Mouse (Mus musculus) kidney, adult 2 months (tissue): Measurements from ENCODE around the gene Mtif3. TPM values are rescaled to one million over a fixed set of nuclear protein-coding genes. Genes with fewer than 3 reads are reported as not detected.
"Not testable (repeated sequence)": the region's sequence is repeated elsewhere in the genome, so short reads cannot be mapped to it uniquely, and the experiment has no call there.

Experiments
- DNase-seq: peaks from one replicate; pipeline ENCODE4 v3.0.0; 2021
- H3K27ac ChIP-seq: fragments of 200-500 bp; 2 replicates; pipeline ENCODE4 v1.5.1; 2012; ENCODE audit warnings: low read depth, low read length, control low read depth, inconsistent platforms; ENCODE audit not compliant: insufficient read depth
- H3K27me3 ChIP-seq: fragments of 200-500 bp; replicated peaks from 2 replicates; pipeline ENCODE4 v1.6.1; 2012; ENCODE audit warnings: mild to moderate bottlenecking, moderate library complexity, low read length, inconsistent platforms; ENCODE audit not compliant: control insufficient read depth, insufficient read depth
- H3K36me3 ChIP-seq: fragments of 200-500 bp; 2 replicates; pipeline ENCODE4 v1.6.1; 2012; ENCODE audit warnings: mild to moderate bottlenecking, moderate library complexity, low read length, inconsistent platforms; ENCODE audit not compliant: control insufficient read depth, insufficient read depth
- H3K4me1 ChIP-seq: fragments of 200-500 bp; 2 replicates; pipeline ENCODE4 v1.6.1; 2011; ENCODE audit warnings: low read length; ENCODE audit not compliant: control insufficient read depth, insufficient read depth
- H3K4me3 ChIP-seq: fragments of 200-500 bp; 2 replicates; pipeline ENCODE4 v1.5.1; 2011; ENCODE audit warnings: mild to moderate bottlenecking, low read depth, low read length, control low read depth; ENCODE audit not compliant: insufficient read depth
- CTCF ChIP-seq: fragments of 200-500 bp; conservative IDR thresholded peaks from 2 replicates; pipeline ENCODE4 v1.5.1; 2011; ENCODE audit warnings: low read depth, mild to moderate bottlenecking, control low read depth, low read length, moderate library complexity, mixed read lengths; ENCODE audit not compliant: insufficient read depth, insufficient read length
- POLR2A ChIP-seq: fragments of 200-500 bp; IDR thresholded peaks from one replicate; pipeline ENCODE4 v1.6.1; 2011; ENCODE audit warnings: low read depth, low read length, control low read depth
- WGBS: fragments of 180-500 bp; shearing (Covaris S2); methylation state at CpG from one replicate; pipeline ENCODE4 v1.1.7; 2018; 5-methylcytosine and 5-hydroxymethylcytosine counted together
- polyA plus RNA-seq: library from polyadenylated mRNA; depleted of rRNA; stranded (reverse); fragments of >200 nt; gene quantifications from 2 replicates; pipeline ENCODE4 v1.2.3, GENCODE M21; 2012

Gene Mtif3
- polyA plus RNA-seq, 1 experiment, result 27.7 TPM

- H3K27ac ChIP-seq, result no peak overlapping the region
- H3K4me1 ChIP-seq, result no peaks in the 10 kb centered on the region
- H3K36me3 ChIP-seq, result no peaks in the 10 kb centered on the region
- TF ChIP-seq POLR2A (no peak), CTCF (no peak)
- 87% methylated on average over 7 of the region's 7 CpGs for WGBS
- DNase-seq, result no peak
- no peaks in the 10 kb centered on the region for H3K27me3 ChIP-seq
- H3K4me3 ChIP-seq, result no peak overlapping the region
Measured at GRCm38 (mm10) chr5:146931422-146931821, 32.2 kb downstream of the Mtif3 start.

- H3K4me1 ChIP-seq, result no peaks in the 10 kb centered on the region
- no peak overlapping the region for H3K4me3 ChIP-seq
- no peak for DNase-seq
- H3K27ac ChIP-seq, result no peak overlapping the region
- no peak for TF ChIP-seq CTCF
- no peak for TF ChIP-seq POLR2A
- no peaks in the 10 kb centered on the region for H3K27me3 ChIP-seq
- no peaks in the 10 kb centered on the region for H3K36me3 ChIP-seq
- 87% methylated on average over 5 of the region's 5 CpGs for WGBS
Measured at GRCm38 (mm10) chr5:146926673-146927072, 36.9 kb downstream of the Mtif3 start.

DNA sequence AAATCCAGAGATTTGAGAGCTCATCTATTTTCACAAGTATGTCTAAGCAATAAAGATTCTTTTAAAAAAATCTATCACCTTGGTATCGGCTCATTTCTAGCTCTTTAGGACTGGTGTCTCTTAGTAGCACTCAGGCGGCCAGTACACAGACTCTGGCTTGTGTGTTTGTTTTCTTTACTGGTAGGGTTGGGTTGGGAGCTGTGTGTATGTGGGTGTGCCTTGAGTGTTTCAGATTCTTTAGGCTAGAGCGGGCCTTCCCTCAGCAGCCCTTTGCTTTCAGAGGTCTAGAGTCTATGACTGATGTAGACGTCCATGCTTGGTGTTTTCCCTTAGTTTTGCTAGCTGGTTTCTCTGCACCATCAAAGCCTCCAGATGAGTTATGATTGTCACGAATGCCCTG, 40.1 kb downstream of the Mtif3 start:
- H3K4me3 ChIP-seq, result no peak overlapping the region
- H3K27me3 ChIP-seq, result no peaks in the 10 kb centered on the region
- TF ChIP-seq POLR2A, result no peak
- TF ChIP-seq CTCF, result no peak
- H3K27ac ChIP-seq, result no peak overlapping the region
- no peak for DNase-seq
- no peaks in the 10 kb centered on the region for H3K4me1 ChIP-seq
- WGBS, result 61% methylated on average over 5 of the region's 5 CpGs
- H3K36me3 ChIP-seq, result no peaks in the 10 kb centered on the region

DNA sequence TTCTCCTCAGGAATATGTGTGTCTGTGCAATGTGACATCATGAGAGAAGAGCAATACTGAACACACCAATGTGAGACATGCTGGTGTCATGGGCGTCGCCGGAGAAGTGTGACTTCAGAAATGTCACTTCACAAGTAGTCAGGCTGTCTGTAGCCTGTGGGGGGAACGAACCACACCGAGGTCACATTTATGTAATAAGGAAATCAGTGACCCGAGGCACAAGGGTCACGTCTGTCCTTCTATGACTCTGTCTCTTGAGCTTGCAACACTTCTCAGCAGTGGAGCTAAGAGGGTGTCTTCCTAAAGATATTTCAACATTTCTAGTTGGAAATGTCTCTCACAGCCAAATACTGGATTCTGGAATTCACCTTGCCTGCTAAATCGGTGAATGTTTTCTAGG, 42.4 kb downstream of the Mtif3 start:
- DNase-seq, result no peak
- TF ChIP-seq CTCF (no peak), POLR2A (no peak)
- Histone ChIP-seq H3K36me3 (no peaks in the 10 kb centered on the region), H3K27me3 (no peaks in the 10 kb centered on the region), H3K27ac (no peak overlapping the region), H3K4me1 (no peaks in the 10 kb centered on the region), H3K4me3 (no peak overlapping the region)
- WGBS, result 32% methylated on average over 8 of the region's 8 CpGs

DNA sequence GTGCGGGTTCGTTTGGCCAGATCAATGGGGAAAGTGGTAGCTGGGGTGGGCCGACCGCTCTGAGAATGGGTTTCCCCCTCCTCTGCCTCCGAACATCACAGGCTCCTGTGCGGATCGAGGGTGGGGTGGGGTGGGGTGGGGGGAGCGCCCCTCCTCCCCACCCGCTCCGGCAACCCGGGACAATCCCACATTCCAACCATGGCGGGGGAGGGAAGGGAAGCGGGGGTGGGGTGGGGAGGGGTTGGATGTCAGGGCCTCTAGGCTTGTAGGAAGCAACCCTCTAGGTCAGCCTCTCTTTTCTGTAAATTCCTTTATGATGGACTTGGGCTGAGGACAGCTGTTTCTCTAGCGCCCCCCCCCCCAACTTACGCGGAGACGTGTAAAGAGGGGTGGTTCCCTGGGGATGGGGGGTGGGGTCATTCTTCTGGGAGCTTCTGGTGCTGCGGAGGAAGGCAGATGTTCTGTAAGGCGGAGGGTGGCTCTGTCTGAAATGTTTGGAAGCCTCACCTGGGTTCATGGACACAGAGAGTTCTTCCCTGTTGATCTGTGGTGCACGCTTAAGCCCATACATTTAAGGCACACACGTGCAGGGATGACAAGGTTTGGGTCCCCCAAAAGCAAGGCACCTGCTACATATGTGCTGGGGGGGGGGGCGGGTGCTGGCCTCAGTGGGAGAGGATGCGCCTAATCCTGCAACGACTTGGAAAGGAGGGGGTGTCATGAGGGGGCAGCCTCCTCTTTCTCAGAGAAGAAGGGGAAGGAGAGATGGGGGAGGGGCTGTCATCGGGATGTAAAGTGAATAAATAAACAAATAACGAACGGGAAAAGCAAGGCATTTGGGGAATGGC, 43.1 kb downstream of the Mtif3 start:
- WGBS, result 5% methylated on average over 26 of the region's 27 CpGs
- H3K4me1 ChIP-seq, result no peaks in the 10 kb centered on the region
- DNase-seq, result no peak
- H3K27me3 ChIP-seq, result no peaks in the 10 kb centered on the region
- H3K4me3 ChIP-seq, result no peak overlapping the region
- H3K36me3 ChIP-seq, result no peaks in the 10 kb centered on the region
- TF ChIP-seq POLR2A, result no peak
- TF ChIP-seq CTCF, result no peak
- no peak overlapping the region for H3K27ac ChIP-seq

- H3K4me3 ChIP-seq, result no peak overlapping the region
- H3K36me3 ChIP-seq, result no peaks in the 10 kb centered on the region
- WGBS, result 41% methylated on average over 6 of the region's 6 CpGs
- no peaks in the 10 kb centered on the region for H3K27me3 ChIP-seq
- DNase-seq, result no peak
- TF ChIP-seq POLR2A (no peak), CTCF (no peak)
- H3K4me1 ChIP-seq, result no peaks in the 10 kb centered on the region
- H3K27ac ChIP-seq, result no peak overlapping the region
Measured at GRCm38 (mm10) chr5:146919874-146920273, 43.7 kb downstream of the Mtif3 start.

DNA sequence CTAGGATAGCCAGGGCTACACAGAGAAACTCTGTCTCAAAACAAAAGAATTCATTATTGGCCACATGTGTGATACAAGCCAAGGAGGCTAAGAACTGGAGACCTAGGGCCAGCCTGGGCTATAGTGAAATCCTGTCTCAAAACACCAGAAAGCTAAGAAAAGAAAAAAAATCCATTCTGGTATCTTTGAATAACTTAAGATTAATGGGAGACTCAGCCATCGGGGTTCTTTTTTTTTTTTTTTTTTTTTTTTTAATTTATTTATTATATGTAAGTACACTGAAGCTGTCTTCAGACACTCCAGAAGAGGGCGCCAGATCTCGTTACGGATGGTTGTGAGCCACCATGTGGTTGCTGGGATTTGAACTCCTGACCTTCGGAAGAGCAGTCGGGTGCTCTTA, 46.2 kb downstream of the Mtif3 start:
- not testable (repeated sequence) for H3K27me3 ChIP-seq, H3K36me3 ChIP-seq, DNase-seq, H3K27ac ChIP-seq, H3K4me3 ChIP-seq, H3K4me1 ChIP-seq
- WGBS, result 79% methylated on average over 6 of the region's 6 CpGs
